Mouse (Mus musculus): ENCODE results near the gene Ccnl2. TPM values are rescaled to one million over a fixed set of nuclear protein-coding genes. Genes with fewer than 3 reads are reported as not detected.

The Ccnl2 gene
- polyA plus RNA-seq, 1 experiment from 2014 or later = 155 TPM

DNA sequence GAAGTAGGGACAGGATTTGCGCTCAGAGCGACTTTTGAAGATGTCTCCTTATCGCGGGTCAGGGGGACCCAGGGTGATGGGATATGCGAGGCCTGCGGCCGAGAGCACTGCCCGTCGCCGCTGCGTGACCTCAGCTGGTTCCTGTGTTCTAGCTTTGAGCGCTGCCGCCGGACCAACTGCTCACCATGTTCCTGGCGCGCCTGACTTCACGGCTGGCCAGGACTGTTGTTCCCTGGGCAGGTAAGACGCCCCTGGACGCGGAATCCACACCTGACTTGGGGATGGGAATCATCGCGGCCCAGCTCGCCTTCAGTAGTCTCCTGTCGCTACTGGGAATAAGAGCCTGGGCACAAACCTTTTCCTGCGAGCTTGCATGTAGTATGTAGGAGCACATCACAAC, 19.5 kb downstream of the Ccnl2 start:
- Histone ChIP-seq H3K4me1 (replicated peaks) (peaks cover 33% of the 10 kb centered on the region), H3K27me3 (no peaks in the 10 kb centered on the region), H3K9me3 (no peaks in the 10 kb centered on the region), H3K9ac (peak overlapping the region; percentile 92), H3K36me3 (peaks cover 28% of the 10 kb centered on the region), H3K4me3 (peak overlapping the region; percentile 94), H3K27ac (replicated peaks) (peak overlapping the region; percentile 85), H3K4me2 (peak overlapping the region; percentile 100)
- whole genome bisulfite sequencing = 1% methylated on average over 25 of the region's 25 CpGs
- no peak for ATAC-seq (ENCODE audit: low read depth)

DNA sequence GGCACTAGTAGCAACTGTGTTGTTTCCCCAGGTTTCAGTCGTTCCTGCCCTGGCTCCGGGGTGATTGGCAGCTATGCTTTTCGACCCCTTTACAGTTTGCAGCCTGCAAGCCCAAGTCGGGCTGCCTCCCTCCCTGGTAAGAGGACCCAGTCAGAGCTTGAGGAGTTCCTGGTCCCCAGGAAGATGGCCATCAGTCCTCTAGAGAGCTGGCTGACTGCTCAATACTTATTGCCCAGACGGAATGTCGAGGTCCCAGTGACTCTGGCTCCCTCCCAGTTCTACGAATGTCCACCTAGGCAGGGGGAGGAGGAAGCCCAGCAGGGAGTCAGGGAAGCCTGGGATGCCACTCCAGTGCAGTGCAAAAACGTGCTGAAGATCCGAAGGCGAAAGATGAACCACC, 20.0 kb downstream of the Ccnl2 start:
- 54% methylated on average over 10 of the region's 10 CpGs for WGBS
- H3K4me3 ChIP-seq = peak overlapping the region; percentile 94
- peak overlapping the region; percentile 100 for H3K4me2 ChIP-seq
- no peaks in the 10 kb centered on the region for H3K27me3 ChIP-seq
- H3K36me3 ChIP-seq = peaks cover 23% of the 10 kb centered on the region
- H3K9ac ChIP-seq = peak overlapping the region; percentile 92
- no peaks in the 10 kb centered on the region for H3K9me3 ChIP-seq
- peaks cover 33% of the 10 kb centered on the region for H3K4me1 ChIP-seq (replicated peaks)
- no peak for ATAC-seq (ENCODE audit: low read depth)
- H3K27ac ChIP-seq (replicated peaks) = peak overlapping the region; percentile 85; the same call in 1 of the 2 replicates

- Histone ChIP-seq H3K4me1 (replicated peaks) (peaks cover 33% of the 10 kb centered on the region), H3K9ac (0 out of 2 replicates have a peak overlapping the region, but pooled peaks have one; percentile 92), H3K9me3 (no peaks in the 10 kb centered on the region), H3K27me3 (no peaks in the 10 kb centered on the region), H3K36me3 (peaks cover 13% of the 10 kb centered on the region; the same call in 1 of the 2 replicates), H3K4me3 (no peak overlapping the region), H3K4me2 (peak overlapping the region; percentile 100; the same call in 1 of the 2 replicates), H3K27ac (replicated peaks) (no peak overlapping the region)
- 89% methylated on average over 4 of the region's 4 CpGs for WGBS
- ATAC-seq (ENCODE audit: low read depth) = no peak
These were observed 20.9 kb downstream of the Ccnl2 start for GRCm38 (mm10) chr4:155833234-155833633.

- Histone ChIP-seq H3K4me3 (no peak overlapping the region), H3K9ac (no peak overlapping the region), H3K27ac (replicated peaks) (peak overlapping the region; percentile 84), H3K36me3 (peaks cover 10% of the 10 kb centered on the region; the same call in 1 of the 2 replicates), H3K4me2 (no peak overlapping the region), H3K27me3 (no peaks in the 10 kb centered on the region), H3K4me1 (replicated peaks) (peaks cover 33% of the 10 kb centered on the region), H3K9me3 (no peaks in the 10 kb centered on the region)
- WGBS = 38% methylated on average over 2 of the region's 2 CpGs
- peak; percentile 34; the same call in 1 of the 2 replicates for ATAC-seq (ENCODE audit: low read depth)
These were observed 21.5 kb downstream of the Ccnl2 start for GRCm38 (mm10) chr4:155833836-155834235.

DNA sequence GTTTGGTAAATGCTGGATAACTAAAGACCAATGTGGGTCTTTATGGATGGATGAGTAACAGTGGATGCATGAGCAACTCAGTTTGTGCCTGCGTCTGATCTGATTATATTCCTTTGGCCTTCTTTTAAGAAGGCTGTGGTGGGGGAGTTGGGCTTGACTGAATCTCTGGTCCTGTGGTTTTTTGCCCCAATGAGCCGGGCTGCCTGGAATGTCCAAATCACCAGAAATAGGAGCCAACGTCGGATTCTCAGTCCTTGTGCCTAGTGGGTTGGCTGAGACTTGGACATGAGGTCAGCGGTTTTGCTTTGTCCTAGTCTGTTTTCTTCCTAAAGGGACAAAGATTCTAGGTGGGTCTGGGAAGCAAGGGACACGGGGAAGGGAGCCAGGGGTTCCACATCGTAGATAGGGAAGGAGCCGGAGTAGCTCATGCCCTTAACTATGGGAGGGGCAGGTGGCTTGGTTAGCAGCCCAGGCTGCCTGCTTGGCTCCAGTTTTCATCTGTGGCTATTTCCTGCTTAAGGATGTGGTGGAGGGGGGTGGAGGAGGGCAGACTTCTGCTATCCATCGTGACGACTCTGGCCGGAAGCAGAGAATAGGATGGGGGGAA, 25.2 kb downstream of the Ccnl2 start:
- no peak overlapping the region for H3K9ac ChIP-seq
- H3K4me3 ChIP-seq = no peak overlapping the region
- H3K4me2 ChIP-seq = no peak overlapping the region
- no peaks in the 10 kb centered on the region for H3K9me3 ChIP-seq
- peaks cover 45% of the 10 kb centered on the region for H3K4me1 ChIP-seq (replicated peaks)
- ATAC-seq (ENCODE audit: low read depth) = no peak
- peaks cover 22% of the 10 kb centered on the region for H3K27me3 ChIP-seq
- H3K27ac ChIP-seq (replicated peaks) = 0 out of 2 replicates have a peak overlapping the region, but pooled peaks have one; percentile 1
- H3K36me3 ChIP-seq = peaks cover 12% of the 10 kb centered on the region
- WGBS = 82% methylated on average over 11 of the region's 11 CpGs

- 65% methylated on average over 8 of the region's 8 CpGs for WGBS
- ATAC-seq (ENCODE audit: low read depth) = no peak
- Histone ChIP-seq H3K9ac (no peak overlapping the region), H3K27ac (replicated peaks) (0 out of 2 replicates have a peak overlapping the region, but pooled peaks have one; percentile 46), H3K4me1 (replicated peaks) (peaks cover 36% of the 10 kb centered on the region), H3K4me2 (no peak overlapping the region), H3K4me3 (no peak overlapping the region), H3K9me3 (no peaks in the 10 kb centered on the region), H3K36me3 (peaks cover 5% of the 10 kb centered on the region), H3K27me3 (peaks cover 26% of the 10 kb centered on the region)
These were observed 26.2 kb downstream of the Ccnl2 start for GRCm38 (mm10) chr4:155838187-155839153.

GRCm38 (mm10) chr4:155839483-155839910, 27.2 kb downstream of the Ccnl2 start, which contains the start of gene Mxra8:
Gene Mxra8 (plus strand): TSS chr4:155839680.
- no peaks in the 10 kb centered on the region for H3K9me3 ChIP-seq
- peak within 1 kb of the TSS; percentile 64 for H3K9ac ChIP-seq
- peak within 1 kb of the TSS; percentile 60 for H3K4me2 ChIP-seq
- peak within 1 kb of the TSS; percentile 38 for H3K4me3 ChIP-seq
- 2% methylated on average over 16 of the region's 16 CpGs for WGBS
- H3K27ac ChIP-seq (replicated peaks) = peak within 1 kb of the TSS; percentile 46; the same call in 1 of the 2 replicates
- H3K27me3 ChIP-seq = peaks cover 26% of the 10 kb centered on the region
- peak; percentile 54 for ATAC-seq (ENCODE audit: low read depth)
- H3K36me3 ChIP-seq = peaks cover 3% of the 10 kb centered on the region; the same call in 1 of the 2 replicates
- peaks cover 26% of the 10 kb centered on the region for H3K4me1 ChIP-seq (replicated peaks)

- H3K27me3 ChIP-seq = peaks cover 26% of the 10 kb centered on the region
- peak overlapping the region; percentile 60 for H3K4me2 ChIP-seq
- peaks cover 26% of the 10 kb centered on the region for H3K4me1 ChIP-seq (replicated peaks)
- H3K4me3 ChIP-seq = peak overlapping the region; percentile 38
- WGBS = 10% methylated on average over 8 of the region's 8 CpGs
- H3K36me3 ChIP-seq = peaks cover 3% of the 10 kb centered on the region; the same call in 1 of the 2 replicates
- peak overlapping the region; percentile 38; the same call in 1 of the 2 replicates for H3K27ac ChIP-seq (replicated peaks)
- peak; percentile 32; the same call in 1 of the 2 replicates for ATAC-seq (ENCODE audit: low read depth)
- H3K9ac ChIP-seq = peak overlapping the region; percentile 64
- H3K9me3 ChIP-seq = no peaks in the 10 kb centered on the region
These were observed 28.1 kb downstream of the Ccnl2 start for GRCm38 (mm10) chr4:155840076-155841002.

- Histone ChIP-seq H3K27me3 (peaks cover 26% of the 10 kb centered on the region), H3K9ac (peak overlapping the region; percentile 64), H3K9me3 (no peaks in the 10 kb centered on the region), H3K27ac (replicated peaks) (no peak overlapping the region), H3K4me2 (peak overlapping the region; percentile 60), H3K36me3 (peaks cover 3% of the 10 kb centered on the region; the same call in 1 of the 2 replicates), H3K4me3 (peak overlapping the region; percentile 38), H3K4me1 (replicated peaks) (peaks cover 26% of the 10 kb centered on the region)
- ATAC-seq (ENCODE audit: low read depth) = peak; percentile 23; the same call in 1 of the 2 replicates
- WGBS = under 1% methylated on average over 32 of the region's 32 CpGs
These were observed 28.7 kb downstream of the Ccnl2 start for GRCm38 (mm10) chr4:155841003-155841454.

DNA sequence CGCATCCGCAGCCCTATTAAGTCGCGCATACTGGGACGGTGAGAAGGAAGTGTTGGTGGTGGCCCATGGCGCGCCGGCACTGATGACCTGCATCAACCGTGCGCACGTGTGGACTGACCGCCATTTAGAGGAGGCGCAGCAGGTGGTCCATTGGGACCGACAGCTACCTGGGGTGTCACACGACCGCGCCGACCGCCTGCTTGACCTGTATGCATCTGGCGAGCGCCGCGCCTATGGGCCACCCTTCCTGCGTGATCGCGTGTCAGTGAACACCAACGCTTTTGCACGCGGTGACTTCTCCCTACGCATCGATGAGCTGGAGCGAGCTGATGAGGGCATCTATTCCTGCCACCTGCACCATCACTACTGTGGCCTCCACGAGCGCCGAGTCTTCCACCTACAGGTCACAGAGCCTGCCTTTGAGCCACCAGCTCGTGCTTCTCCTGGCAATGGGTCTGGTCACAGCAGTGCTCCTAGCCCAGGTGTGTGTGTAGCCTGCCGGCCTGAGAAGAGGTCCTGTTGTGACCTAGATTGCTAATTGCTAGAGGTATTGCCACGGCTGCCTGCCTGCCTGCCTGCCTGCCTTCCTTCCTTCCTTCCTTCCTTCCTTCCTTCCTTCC, 29.5 kb downstream of the Ccnl2 start:
- Histone ChIP-seq H3K9ac (peak overlapping the region; percentile 64), H3K27me3 (peaks cover 26% of the 10 kb centered on the region), H3K4me3 (peak overlapping the region; percentile 38; the same call in 1 of the 2 replicates), H3K36me3 (peaks cover 3% of the 10 kb centered on the region; the same call in 1 of the 2 replicates), H3K4me2 (peak overlapping the region; percentile 60), H3K27ac (replicated peaks) (no peak overlapping the region), H3K4me1 (replicated peaks) (peaks cover 32% of the 10 kb centered on the region), H3K9me3 (no peaks in the 10 kb centered on the region)
- ATAC-seq (ENCODE audit: low read depth) = peak; percentile 4; the same call in 1 of the 2 replicates
- WGBS = 36% methylated on average over 38 of the region's 38 CpGs
